Mouse (Mus musculus) olfactory bulb, adult 2 months (tissue): Measurements from ENCODE around the gene Gm10309. TPM values are rescaled to one million over a fixed set of nuclear protein-coding genes. Genes with fewer than 3 reads are reported as not detected.

Source experiments
- H3K27ac ChIP-seq: fragments of 200-500 bp; 2 replicates; pipeline ENCODE4 v1.5.1; 2012; ENCODE audit warnings: low read depth, low read length; ENCODE audit not compliant: insufficient read depth
- H3K4me1 ChIP-seq: fragments of 200-500 bp; 2 replicates; pipeline ENCODE4 v1.6.1; 2012; ENCODE audit warnings: low read length; ENCODE audit not compliant: control insufficient read depth, insufficient read depth
- H3K4me3 ChIP-seq: fragments of 200-500 bp; 2 replicates; pipeline ENCODE4 v1.5.1; 2012; ENCODE audit warnings: mild to moderate bottlenecking, low read depth, low read length, moderate library complexity; ENCODE audit not compliant: insufficient read depth
- CTCF ChIP-seq: fragments of 200-500 bp; IDR thresholded peaks from 2 replicates; pipeline ENCODE4 v1.5.1; 2012; ENCODE audit warnings: low read depth, mild to moderate bottlenecking, low read length, moderate library complexity; ENCODE audit not compliant: insufficient read depth
- POLR2A ChIP-seq: fragments of 200-500 bp; IDR thresholded peaks from 2 replicates; pipeline ENCODE4 v1.6.1; 2012; ENCODE audit warnings: mild to moderate bottlenecking, low read depth, low read length, moderate library complexity; ENCODE audit not compliant: insufficient read depth
- WGBS: fragments of 180-500 bp; shearing (Covaris S2); methylation state at CpG from one replicate; pipeline ENCODE4 v1.1.7; 2018; 5-methylcytosine and 5-hydroxymethylcytosine counted together
- polyA plus RNA-seq: library from polyadenylated mRNA; stranded (reverse); fragments of >200 nt; gene quantifications from 2 replicates; pipeline ENCODE4 v1.2.4, GENCODE M21; 2012; ENCODE audit warnings: low replicate concordance; ENCODE audit not compliant: missing spikeins, insufficient read depth, insufficient read length

Gm10309 gene
- polyA plus RNA-seq, 1 experiment, result not detected

DNA sequence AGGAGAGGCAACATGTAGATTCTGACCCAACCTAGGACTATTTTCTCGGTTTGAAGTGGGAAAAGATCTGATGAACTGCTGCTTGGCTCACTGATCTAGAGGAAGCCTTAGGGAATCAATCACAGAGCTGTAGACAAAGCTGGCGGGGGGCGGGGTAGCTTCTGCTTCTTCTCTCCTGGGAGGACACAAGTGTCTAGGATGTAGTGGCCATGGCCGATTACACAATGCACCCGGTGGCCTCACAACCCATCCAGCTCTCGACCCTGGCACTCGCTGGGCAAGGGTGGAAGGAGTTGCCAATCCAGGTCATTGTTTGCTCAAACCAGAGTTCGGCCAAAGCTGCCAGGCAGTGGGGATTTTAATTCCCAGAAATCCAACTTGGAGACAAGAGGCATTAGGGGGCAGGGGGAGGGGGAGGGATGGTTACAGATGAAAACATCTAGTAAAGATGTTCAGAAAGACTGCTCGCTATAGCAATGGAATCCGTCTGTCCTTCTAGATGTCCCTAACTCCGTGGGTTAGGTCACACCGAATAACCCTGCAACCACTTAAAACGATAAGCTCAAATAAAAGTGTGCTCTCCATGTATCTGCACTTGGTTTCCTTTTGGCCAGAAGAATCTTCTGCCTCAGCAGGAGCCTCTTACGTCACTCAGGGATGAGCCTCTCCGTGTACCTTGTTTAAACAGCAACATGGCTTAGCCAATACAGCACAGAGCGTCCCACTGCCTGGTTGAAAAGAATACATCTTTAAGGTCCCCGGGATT is 27.9 kb upstream of the Gm10309 start:
- Histone ChIP-seq H3K4me3 (no peak overlapping the region), H3K4me1 (peaks cover 23% of the 10 kb centered on the region), H3K27ac (no peak overlapping the region)
- TF ChIP-seq CTCF (no peak), POLR2A (no peak)
- 73% methylated on average over 17 of the region's 17 CpGs for WGBS

DNA sequence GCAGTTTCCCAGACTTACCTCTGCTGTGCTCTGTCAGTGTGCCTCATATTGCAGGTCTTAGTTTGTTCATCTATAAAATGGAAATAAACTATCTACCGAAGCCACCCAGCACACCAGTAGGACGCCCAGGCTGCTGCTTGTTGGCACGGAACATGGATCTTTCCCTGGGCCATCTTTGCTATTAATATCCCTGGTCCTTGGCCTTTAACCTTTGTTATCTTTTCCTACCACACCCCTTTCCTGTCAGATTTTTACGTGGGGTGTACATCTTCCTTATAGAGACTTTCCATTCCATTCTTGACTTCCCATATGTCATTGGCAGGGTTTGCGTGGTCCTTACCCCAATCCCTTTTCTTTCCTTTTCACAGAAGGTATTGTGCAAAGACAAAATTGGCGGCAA is 26.2 kb upstream of the Gm10309 start:
- TF ChIP-seq POLR2A (no peak), CTCF (no peak)
- Histone ChIP-seq H3K27ac (no peak overlapping the region), H3K4me1 (peaks cover 25% of the 10 kb centered on the region), H3K4me3 (no peak overlapping the region)
- WGBS, result 86% methylated on average over 6 of the region's 6 CpGs

DNA sequence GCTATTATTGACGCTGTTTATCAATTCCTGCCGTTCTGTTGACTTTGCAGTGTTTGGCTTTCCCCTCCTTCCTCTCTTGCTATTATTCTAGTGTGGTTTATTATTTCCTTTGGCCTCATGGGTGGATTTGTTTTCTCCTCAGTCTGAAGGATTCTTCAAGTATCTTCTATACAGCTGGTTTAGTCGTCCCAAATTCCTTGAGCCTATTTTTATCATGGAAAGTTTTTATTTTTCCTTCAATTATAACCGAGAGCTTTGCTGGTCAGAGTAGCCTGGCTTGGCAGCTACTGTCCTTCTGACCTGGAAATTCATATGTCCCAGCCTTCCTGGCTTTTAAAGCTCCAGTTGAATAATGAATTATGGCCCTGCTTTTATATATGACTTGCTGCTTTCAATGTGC is 24.4 kb upstream of the Gm10309 start:
- TF ChIP-seq POLR2A (no peak), CTCF (no peak)
- Histone ChIP-seq H3K27ac (peak overlapping the region; percentile 88; the same call in 1 of the 2 replicates), H3K4me3 (no peak overlapping the region), H3K4me1 (peaks cover 25% of the 10 kb centered on the region)
- 23% methylated on average over 4 of the region's 4 CpGs for WGBS

DNA sequence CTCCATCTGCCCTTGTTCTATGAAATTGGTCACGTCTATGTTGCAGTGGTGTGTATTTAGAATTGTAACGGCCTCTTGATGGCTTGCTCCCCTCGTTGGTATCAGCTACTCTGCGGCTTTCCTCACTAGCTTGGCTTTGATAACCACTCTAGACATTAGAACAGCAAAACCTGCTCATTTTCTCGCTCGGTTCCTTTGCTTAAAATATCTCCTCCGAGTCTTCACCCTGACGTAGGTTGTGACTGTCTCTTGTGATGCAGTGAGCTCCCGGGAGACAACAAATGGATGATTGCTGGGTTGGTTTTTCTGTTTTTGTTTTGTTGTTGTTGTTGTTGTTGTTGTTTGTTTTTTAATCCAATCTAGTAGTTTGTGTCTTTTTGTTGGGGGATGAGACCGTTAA is 24.0 kb upstream of the Gm10309 start:
- Histone ChIP-seq H3K4me1 (peaks cover 25% of the 10 kb centered on the region), H3K27ac (peak overlapping the region; percentile 88), H3K4me3 (no peak overlapping the region)
- WGBS, result 26% methylated on average over 10 of the region's 10 CpGs
- TF ChIP-seq CTCF, result no peak

DNA sequence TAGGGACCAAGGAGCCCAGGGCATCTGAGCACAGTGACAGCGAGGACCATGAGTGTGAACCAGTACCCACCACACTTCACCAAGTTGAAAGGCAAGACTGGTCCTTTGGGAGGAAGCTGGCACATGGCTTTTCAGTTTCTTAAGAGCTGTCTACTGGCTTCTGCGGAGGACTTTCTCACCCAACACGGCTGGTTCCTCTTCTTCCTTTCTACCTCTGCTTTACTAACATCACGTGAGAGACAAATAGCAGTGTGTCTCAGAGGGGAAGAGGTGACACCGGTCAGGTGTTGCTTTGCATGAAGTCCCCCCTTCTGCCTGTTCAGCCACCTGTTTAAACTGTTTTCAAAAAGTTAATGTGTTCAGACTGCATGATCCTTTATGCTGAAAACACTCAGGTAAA is 22.3 kb upstream of the Gm10309 start:
- no peak overlapping the region for H3K4me3 ChIP-seq
- no peak overlapping the region for H3K27ac ChIP-seq
- peaks cover 22% of the 10 kb centered on the region for H3K4me1 ChIP-seq
- no peak for TF ChIP-seq CTCF
- TF ChIP-seq POLR2A, result no peak
- WGBS, result 90% methylated on average over 5 of the region's 5 CpGs

DNA sequence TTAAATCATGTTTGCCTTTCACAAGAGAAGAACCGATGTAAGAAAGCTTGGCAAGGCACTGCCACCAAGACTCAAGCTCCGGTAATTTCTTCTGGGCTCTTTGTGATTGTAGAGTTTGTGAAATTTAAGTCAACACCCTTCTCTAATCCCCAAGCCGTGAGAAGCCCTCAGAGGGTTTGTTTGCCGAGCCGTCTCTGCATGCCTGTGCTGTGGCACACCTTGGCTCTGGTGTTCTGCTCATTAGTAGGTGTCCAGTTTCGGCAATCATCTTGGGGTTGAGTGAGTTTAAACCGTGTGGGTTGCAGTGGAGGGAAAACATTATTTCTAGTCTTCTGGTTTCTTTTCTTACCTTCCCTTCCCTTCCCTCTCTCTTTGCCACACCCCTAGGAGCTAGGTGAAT is 21.0 kb upstream of the Gm10309 start:
- Histone ChIP-seq H3K27ac (no peak overlapping the region), H3K4me1 (peaks cover 25% of the 10 kb centered on the region), H3K4me3 (no peak overlapping the region)
- TF ChIP-seq POLR2A, result no peak
- TF ChIP-seq CTCF, result no peak
- 87% methylated on average over 7 of the region's 7 CpGs for WGBS

DNA sequence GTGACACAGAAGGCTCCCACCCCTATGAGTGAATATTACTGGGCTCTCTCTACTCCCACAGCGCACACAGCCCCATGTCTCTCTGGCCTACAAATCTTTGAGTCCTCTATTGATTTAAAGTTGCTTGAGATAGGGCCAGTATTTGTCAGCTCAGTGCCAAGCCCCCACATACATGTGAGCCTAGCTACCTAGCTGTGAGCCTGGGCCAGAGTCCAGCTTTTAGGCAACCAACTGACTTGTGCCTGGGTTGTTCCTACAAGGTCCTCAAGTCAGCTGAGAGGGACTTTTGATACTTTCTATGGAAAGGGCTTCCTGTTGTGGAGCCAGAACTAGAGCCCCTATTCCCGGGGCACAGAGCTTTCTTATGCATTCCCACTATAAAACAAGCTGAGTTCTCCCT is 20.0 kb upstream of the Gm10309 start:
- 92% methylated on average over 2 of the region's 2 CpGs for WGBS

DNA sequence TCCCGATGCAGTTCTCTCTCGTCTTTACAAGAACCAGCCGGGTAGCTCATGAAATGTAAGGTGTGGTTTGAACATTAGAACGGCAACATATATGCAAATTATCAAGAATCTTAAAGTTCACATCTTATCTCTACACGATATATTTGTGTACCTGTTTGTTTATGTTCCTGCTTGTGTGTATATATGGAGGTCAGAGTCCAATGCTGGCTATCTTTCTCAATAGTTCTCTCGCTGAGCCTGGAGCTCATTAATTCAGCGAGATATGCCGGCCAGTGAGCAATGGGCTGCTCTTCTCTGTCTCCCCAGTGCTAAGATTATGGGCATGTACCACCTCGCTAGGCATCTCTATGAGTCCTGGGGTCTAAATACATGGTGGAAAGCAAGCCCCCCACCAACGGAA is 18.8 kb upstream of the Gm10309 start:
- WGBS, result 96% methylated on average over 10 of the region's 10 CpGs
- Histone ChIP-seq H3K4me1 (peaks cover 17% of the 10 kb centered on the region), H3K27ac (no peak overlapping the region), H3K4me3 (no peak overlapping the region)
- no peak for TF ChIP-seq POLR2A
- TF ChIP-seq CTCF, result no peak

More for the DNA sequence above, 20.0 kb upstream of the Gm10309 start:
- Histone ChIP-seq H3K4me1 (peaks cover 20% of the 10 kb centered on the region), H3K27ac (no peak overlapping the region), H3K4me3 (no peak overlapping the region)
- no peak for TF ChIP-seq POLR2A
- no peak for TF ChIP-seq CTCF

DNA sequence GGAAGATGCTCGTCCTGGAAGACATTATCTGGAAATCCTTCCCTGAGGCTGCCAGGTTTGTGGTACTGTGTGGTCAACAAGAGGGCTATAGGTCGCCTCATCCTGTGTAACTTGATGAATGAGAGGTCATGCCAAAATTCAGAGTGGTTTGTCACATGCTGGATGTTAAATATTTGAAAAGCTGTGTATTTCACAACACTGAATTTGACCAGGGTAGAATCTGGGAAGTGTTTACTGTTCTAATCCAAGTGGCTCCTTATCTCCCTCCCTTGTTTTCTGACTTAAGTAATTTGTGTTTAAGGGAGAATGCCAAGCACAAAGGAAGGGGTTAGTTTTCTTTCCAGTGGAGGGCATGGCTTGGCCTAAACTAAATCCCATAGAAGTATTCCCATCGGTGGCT is 18.3 kb upstream of the Gm10309 start:
- Histone ChIP-seq H3K27ac (no peak overlapping the region), H3K4me3 (no peak overlapping the region), H3K4me1 (peaks cover 12% of the 10 kb centered on the region)
- TF ChIP-seq CTCF (no peak), POLR2A (no peak)
- WGBS, result 83% methylated on average over 3 of the region's 3 CpGs

DNA sequence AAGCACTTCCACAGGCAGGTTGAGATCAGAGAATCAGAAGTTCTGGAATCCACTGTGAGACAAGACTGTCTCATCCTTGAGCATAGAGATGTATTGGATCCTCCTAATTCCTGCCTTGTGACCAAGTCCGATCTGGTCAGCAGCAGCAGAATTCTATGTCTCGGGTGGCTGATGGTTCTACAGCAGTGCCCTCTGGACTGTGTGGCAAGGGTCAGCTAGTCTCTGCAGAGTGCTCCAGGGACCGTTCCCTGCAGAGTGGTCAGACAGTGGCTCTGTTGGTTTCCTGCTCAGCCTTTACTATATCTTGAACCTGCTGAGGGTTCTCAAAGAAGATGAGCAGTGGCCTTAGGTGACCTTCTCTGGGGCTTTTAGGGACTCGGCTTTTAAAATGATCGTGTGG is 17.6 kb upstream of the Gm10309 start:
- WGBS, result 86% methylated on average over 5 of the region's 5 CpGs
- no peak overlapping the region for H3K4me3 ChIP-seq

More for the DNA sequence above, 17.6 kb upstream of the Gm10309 start:
- TF ChIP-seq CTCF, result no peak
- TF ChIP-seq POLR2A, result no peak
- H3K4me1 ChIP-seq, result peaks cover 10% of the 10 kb centered on the region; the same call in 1 of the 2 replicates
- no peak overlapping the region for H3K27ac ChIP-seq
